Mouse (Mus musculus) neutrophil, adult 65 days (primary cell): Measurements from ENCODE around the gene H2-M10.6. TPM values are rescaled to one million over a fixed set of nuclear protein-coding genes. Genes with fewer than 3 reads are reported as not detected.

Experiments used
- total RNA-seq: library from RNA; stranded (reverse); gene quantifications from 2 replicates; pipeline ENCODE4 v1.2.4, GENCODE M21; 2023

The H2-M10.6 gene
- not detected in 2 replicates for total RNA-seq

DNA sequence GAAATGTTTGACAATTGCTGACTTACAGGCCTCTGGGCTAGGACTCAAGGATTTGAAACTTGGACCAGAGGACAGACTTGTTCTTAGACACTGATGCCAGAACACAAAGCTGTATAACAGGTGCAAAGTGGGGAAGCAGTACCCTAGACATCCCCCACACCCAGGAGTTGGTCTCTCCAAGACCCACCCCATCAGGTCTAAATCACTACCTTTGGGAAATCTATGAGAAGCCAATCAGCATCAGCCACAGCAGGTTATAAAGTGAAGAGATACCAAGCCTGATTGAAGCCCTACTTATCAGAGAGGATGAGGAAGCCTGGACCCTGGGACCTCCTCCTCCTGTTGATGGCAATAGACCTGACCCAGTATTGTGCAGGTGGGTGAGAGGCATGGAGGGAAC is at the start of gene H2-M10.6:
Gene H2-M10.6 (plus strand): TSS at position 301 of the 400 bp plus-strand sequence.

DNA sequence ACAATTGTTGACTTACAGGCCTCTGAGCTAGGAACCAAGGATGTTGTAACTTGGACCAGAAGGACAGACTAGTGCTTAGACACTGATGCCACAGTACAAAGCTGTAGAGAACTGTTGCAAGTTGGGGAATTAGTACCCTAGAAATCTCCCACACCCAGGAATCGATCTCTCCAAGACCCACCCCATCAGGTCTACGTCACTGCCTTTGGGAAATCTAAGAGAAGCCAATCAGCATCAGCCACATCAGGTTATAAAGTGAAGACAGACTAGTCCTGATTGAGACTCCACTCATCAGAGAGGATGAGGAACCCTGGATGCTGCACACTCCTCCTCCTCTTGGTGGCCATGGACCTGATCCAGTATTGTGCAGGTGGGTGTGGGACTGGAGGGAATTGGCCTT is 39.4 kb upstream of the H2-M10.6 start, which contains the start of gene H2-M10.5:
Gene H2-M10.5 (plus strand): TSS at position 301 of the 400 bp plus-strand sequence.

DNA sequence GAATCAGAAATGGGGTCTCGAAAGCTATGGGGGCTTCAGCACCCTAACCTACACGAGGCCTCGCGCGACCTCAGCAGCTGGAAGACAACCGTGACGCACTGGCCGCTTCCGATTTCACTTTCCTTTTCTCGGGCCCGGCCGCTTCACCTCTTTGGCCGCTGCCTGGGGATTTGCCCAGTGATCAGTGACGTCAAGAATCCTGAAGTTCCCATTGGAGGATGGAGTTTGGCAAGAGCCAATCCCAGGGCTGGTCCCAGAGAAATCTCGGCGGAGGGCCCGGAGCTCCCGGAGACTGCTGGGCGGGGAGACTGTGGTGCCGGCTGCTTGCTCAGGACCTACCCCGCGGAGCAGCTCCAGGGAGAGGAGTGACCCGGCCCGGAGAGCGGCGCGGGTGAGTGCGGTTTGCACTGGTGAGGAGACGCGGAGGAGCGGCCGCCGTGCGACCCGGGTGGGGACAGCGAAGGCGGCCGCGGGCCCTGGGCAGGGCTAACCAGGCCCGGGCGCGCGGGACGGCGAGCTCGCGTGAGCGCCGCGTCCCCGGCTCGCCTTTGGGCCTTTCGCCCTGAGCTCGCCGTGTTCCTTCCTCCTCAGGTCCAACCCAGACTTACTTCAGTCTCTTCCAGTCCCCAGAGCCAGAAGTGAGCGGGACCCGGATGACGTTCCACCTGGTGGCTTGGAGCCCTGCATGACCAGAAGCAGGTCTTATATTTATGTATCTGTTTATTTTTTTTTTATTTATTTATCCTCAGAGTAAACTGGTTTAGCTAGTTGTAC is 25.1 kb downstream of the H2-M10.6 start, which contains the start of gene Trim26:
Gene Trim26 (plus strand): TSS at position 261 of the 774 bp plus-strand sequence.

Other genes starting within 250 kb of the H2-M10.6 start
- not detected in 2 replicates for gene H2-M9, start 169.5 kb upstream of the H2-M10.6 start, total RNA-seq
- not detected in 2 replicates for gene H2-M1, start 140.0 kb upstream of the H2-M10.6 start, total RNA-seq
- gene H2-M10.5, start 39.3 kb upstream of the H2-M10.6 start, total RNA-seq = not detected in 2 replicates
- 39.9 and 52.2 TPM in 2 replicates for gene Trim26, start 25.0 kb downstream of the H2-M10.6 start, total RNA-seq
- gene Trim15, start 55.0 kb downstream of the H2-M10.6 start, total RNA-seq = not detected in 2 replicates
- 0.52 TPM in 1 of 2 replicates, not detected in the other for gene Trim10, start 57.4 kb downstream of the H2-M10.6 start, total RNA-seq
- gene Trim40, start 78.0 kb downstream of the H2-M10.6 start, total RNA-seq = not detected in 2 replicates
- not detected in 2 replicates for gene Trim31, start 85.9 kb downstream of the H2-M10.6 start, total RNA-seq
- not detected in 2 replicates for gene Rnf39, start 130.7 kb downstream of the H2-M10.6 start, total RNA-seq
- gene Ppp1r11, start 139.6 kb downstream of the H2-M10.6 start, total RNA-seq = 20.5 and 35.8 TPM in 2 replicates
- gene Znrd1, start 146.4 kb downstream of the H2-M10.6 start, total RNA-seq = 30.9 and 36.7 TPM in 2 replicates
- gene Znrd1as, start 146.4 kb downstream of the H2-M10.6 start, total RNA-seq = 0.68 and 1.2 TPM in 2 replicates
- not detected in 2 replicates for gene 2410137M14Rik, start 169.1 kb downstream of the H2-M10.6 start, total RNA-seq
- not detected in 2 replicates for gene H2-M5, start 177.4 kb downstream of the H2-M10.6 start, total RNA-seq
- gene Zfp57, start 189.0 kb downstream of the H2-M10.6 start, total RNA-seq = not detected in 2 replicates
- gene Mog, start 211.2 kb downstream of the H2-M10.6 start, total RNA-seq = not detected in 2 replicates
- gene Gabbr1, start 233.8 kb downstream of the H2-M10.6 start, total RNA-seq = 148 and 221 TPM in 2 replicates